Mouse (Mus musculus) adipocyte (in vitro differentiated cells): Measurements from ENCODE around the gene Tram2.
A peak's percentile ranks its signal among the peaks of the same experiment; 100 is the strongest.

ENCODE experiments used
- DNase-seq: peaks from one replicate; pipeline ENCODE4 v3.0.0-alpha.2; 2016; ENCODE audit warnings: low spot score

Gene Tram2

DNA sequence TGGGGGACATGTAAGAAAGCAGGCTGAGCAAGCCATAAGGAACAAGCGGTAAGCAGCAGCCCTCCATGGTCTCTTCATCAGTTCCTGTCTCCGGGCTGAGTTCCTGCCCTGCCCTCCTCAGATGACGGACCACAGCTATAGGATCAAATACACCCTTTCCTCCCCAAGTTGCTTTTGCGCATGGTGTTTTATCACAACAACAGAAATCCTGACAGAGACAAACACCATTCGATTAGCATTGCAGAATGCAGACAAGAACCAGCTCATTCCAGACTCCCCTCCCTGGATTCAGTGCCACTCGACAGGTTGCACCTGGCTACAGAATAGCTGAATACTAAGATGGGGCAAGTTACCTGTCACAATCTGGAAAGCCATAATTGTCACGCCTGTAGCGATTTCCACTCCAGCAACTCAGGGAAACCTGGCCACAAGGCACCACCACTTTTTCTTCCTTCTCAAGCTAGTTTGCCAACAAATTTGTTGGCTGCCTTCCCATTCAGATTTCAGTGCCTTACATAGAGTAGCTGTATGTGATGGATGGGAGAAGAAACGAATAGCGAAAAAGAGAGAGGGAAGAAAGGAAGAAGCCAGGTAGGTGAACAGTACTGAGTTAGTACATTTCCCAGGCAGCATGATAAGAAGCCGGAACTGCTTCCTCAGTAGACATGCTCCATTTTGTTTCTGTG, 11.3 kb downstream of the Tram2 start:
- DNase-seq: peak; percentile 53

DNA sequence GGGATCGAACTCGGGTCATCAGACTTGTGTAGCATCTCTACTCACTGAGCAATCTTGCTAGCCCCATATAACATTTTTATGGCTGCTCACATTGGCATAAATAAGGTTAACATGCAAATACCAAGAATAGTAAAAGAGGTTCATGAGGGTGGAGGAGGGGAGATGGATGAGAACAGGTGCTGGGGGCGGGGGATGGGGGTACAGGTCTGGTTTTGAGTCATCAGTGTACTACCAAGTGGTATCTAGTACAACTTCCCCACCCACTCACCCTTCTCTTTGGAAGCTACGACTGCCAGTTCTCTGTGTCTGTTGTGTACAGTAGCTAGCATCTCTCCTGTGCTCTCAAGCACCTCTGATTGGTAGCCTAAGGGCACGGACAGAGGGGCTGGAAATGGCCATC, 14.9 kb downstream of the Tram2 start:
- DNase-seq: no peak

- DNase-seq: no peak
Measured at GRCm38 (mm10) chr1:21059385-21060109, 19.5 kb downstream of the Tram2 start.

GRCm38 (mm10) chr1:21053009-21053408, 26.0 kb downstream of the Tram2 start:
- peak; percentile 62 for DNase-seq

GRCm38 (mm10) chr1:21052608-21053007, 26.4 kb downstream of the Tram2 start:
- peak; percentile 23 for DNase-seq

GRCm38 (mm10) chr1:21052132-21052545, 26.9 kb downstream of the Tram2 start:
- no peak for DNase-seq

DNA sequence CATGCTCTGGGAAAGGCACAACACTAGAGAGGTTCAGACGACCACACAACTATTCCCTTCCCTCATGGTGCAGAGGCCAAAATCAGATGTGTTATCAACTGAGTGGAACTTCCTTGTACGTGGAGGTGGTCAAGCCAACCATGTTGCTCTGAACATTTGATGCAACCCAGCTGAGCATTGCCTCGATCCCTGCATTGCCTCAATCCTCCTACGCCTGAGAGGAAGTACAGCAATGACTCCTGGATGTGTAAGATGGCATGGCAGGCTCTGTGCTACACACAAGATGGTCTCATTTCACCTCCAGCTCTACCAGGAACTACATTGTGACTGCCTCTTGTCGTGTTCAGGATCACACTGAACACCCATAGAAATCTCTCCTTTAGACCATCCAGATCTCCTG, 30.0 kb downstream of the Tram2 start:
- no peak for DNase-seq

GRCm38 (mm10) chr1:21048402-21048801, 30.6 kb downstream of the Tram2 start:
- DNase-seq: no peak

- no peak for DNase-seq
Measured at GRCm38 (mm10) chr1:21042461-21042860, 36.6 kb downstream of the Tram2 start.

- DNase-seq: no peak
Measured at GRCm38 (mm10) chr1:21040610-21041326, 38.3 kb downstream of the Tram2 start.

- no peak for DNase-seq
Measured at GRCm38 (mm10) chr1:21040173-21040572, 38.9 kb downstream of the Tram2 start.

- no peak for DNase-seq
Measured at GRCm38 (mm10) chr1:21039564-21039963, 39.5 kb downstream of the Tram2 start.

GRCm38 (mm10) chr1:21037881-21038601, 41.0 kb downstream of the Tram2 start:
- DNase-seq: no peak

DNA sequence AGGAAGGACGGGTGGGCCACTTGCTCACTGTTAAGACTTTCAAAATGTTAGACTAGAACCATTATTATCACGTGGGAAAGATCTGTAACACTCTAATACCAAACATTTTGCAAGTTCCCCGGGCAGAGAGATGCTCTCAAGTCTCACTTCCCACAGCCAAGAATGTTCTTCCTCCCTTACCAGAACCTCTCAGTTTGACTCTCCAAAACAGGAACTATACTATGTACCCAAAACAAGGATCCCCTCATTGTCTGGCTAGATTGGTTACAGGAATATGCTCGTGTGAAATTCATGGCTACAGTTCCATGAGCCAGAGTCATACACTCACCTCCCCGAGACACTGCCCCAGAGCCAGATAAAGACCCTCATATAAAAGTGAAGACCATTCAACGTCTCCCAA, 43.2 kb downstream of the Tram2 start:
- DNase-seq: no peak

- no peak for DNase-seq
Measured at GRCm38 (mm10) chr1:21033792-21034119, 45.3 kb downstream of the Tram2 start.

- DNase-seq: no peak
Measured at GRCm38 (mm10) chr1:21033065-21033791, 45.8 kb downstream of the Tram2 start.

DNA sequence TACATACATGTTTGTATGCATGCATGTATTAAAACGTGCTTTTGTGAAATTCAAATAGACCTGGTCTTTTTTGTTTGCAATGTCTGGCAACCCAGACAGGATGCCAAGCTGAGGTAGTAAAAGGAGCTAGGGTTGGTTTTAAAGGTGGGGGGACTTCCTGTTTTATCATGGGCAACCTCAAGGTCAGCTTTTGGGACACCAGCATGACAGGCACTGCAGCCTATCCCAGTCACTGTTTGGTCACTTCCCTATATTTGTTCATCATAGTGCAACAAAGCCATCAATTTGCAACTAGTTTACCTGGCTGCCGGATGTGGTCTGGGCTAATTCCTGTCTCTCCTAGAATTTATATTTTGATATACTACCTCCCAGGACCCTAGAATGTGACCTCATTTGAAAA, 47.4 kb downstream of the Tram2 start:
- DNase-seq: no peak

DNA sequence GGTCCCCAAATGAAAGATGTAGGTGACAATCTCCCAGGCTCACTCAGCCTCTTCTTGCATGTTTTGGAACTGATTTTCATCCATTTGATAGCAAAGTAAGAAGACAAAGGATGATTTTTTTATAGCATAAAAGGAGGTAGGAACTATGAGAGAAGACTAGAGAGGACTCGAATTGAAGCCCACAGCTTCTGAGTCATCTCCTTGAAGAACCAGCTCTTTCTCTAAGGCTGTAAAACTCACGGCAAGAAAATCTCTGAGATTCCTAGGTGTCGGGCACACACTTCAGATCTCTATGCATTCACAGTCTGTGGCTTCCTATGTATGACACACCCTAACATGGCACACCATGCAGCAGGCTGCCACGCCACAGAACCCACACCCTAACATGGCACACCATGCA, 50.0 kb downstream of the Tram2 start:
- no peak for DNase-seq

DNA sequence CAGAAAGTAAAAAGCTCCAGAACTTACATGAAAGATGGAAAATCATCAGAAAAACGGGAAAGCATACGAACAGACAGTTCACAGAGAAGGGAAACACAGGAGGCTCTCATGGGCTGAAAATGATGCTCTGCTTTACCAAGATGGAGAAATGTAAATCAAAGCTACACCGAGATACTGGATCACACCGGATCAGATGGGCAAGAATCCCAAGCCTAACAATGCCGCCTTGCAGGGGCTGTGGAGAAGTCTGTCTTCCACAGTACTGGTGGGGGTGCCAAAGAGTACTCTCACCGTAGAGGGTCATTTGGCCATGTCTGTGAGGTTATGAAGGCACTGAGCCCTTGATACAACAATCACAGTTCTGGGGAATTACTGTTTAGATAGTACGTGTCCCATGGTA, 52.5 kb downstream of the Tram2 start:
- no peak for DNase-seq

DNA sequence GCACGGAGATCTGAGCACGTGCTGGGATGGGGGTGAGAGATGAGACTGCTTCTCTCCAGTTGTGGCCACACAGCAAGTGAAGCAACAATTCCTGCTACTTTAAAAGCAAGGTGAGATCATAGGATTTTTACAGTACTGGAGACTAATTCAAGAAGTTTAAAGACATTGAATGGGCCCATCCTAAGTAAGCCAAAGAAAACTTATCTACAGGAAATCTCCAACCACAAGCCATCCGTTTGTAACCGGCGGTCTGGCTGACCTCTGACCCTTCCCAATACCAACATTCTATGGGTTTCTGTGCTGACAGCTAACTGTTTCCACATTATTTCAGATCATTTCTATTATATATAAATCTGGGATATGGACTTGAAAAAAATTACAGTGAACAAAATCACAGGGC, 53.8 kb downstream of the Tram2 start:
- no peak for DNase-seq

DNA sequence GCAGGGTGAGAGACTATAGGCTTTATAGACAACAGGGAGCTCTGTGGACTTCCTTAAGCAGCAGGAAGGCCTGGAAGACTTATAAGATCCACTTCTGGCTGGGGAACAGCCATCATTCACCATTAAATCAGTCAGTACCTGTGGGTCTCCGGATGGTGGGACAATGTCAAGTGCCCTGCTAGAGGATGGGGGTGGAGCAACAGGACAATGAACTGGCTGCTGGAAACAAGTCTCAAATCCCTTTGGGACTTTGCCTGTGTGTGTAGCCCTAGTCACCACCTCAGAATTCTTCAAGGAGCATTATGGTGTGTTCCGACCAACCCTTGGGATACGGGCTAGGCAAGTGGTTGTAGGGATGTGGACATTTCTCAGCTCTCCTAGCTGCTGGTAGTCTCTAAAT, 55.9 kb downstream of the Tram2 start:
- DNase-seq: no peak

GRCm38 (mm10) chr1:21014463-21014862, 64.6 kb downstream of the Tram2 start:
- DNase-seq: peak; percentile 92
